ENCODE assay signal across 8 mouse cellular contexts in the genomic region with DNA sequence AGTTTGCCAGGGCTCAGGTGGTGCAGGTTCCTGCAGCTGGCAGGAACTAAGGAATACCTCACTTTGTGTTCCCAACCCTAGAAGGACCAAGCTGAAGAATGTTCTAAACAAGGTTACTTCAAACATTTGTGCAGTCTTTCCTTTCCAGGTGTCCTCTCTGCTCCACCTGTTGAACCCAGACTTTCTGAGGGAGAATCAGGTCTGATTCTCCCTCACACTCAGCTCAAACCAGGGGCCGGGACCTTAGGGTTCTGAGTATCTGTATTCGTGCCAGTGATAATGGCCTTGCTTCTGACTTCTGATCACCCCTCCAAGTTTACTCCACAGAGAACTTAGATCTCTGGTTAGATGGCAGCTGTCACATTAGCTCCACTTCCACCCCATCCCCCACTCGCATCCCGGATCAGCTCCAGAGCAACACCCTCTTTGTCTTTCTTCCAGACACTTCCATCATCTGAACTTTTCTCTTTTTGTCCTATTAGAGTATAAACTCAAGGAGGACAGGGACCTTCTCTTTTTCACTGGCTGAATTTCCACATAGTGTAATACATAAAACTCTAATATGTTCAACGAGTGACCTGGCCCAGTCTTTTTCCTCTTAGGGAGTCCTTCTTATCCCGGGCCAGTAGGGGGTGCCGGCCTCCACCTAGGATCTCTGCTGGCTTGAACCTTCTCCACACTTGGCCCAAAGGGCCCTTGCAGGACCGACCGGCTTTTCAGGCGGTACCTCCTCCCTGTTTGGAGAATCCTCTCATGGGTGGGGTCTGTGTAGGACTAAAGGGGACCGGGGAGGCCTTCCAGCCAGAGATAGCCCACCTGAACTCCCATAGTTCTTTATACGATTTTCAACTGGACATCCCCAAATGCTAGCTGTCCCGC. TPM values are rescaled to one million over a fixed set of nuclear protein-coding genes. Genes with fewer than 3 reads are reported as not detected.
DNase-seq lines count a peak whose midpoint lies in the region; ATAC-seq and TF ChIP-seq lines count a peak whose summit lies in the region.

No protein-coding gene starts in this region.

- H3K27me3 ChIP-seq in heart, postnatal 0 days (ENCODE audit: control insufficient read depth, insufficient read depth, low read length), result peaks cover 10% of the 10 kb centered on the region
- peaks cover 35% of the 10 kb centered on the region for H3K27me3 ChIP-seq in lung, postnatal 0 days (replicated peaks; ENCODE audit: insufficient read depth, low read length)

- no peaks in the 10 kb centered on the region for H3K9me3 ChIP-seq in heart, postnatal 0 days (replicated peaks; ENCODE audit: control insufficient read depth, low read length)
- H3K9me3 ChIP-seq in lung, postnatal 0 days (ENCODE audit: low read length), result no peaks in the 10 kb centered on the region

- peak overlapping the region; percentile 69; the same call in 1 of the 2 replicates for H3K9ac ChIP-seq in heart, postnatal 0 days (replicated peaks; ENCODE audit: low read depth, low read length)
- H3K9ac ChIP-seq in lung, postnatal 0 days (replicated peaks; ENCODE audit: low read depth), result no peak overlapping the region

- peak overlapping the region; percentile 86 for H3K4me2 ChIP-seq in heart, postnatal 0 days (ENCODE audit: low read depth, low read length)
- peak overlapping the region; percentile 90 for H3K4me2 ChIP-seq in lung, postnatal 0 days (replicated peaks; ENCODE audit: low read depth, low read length)

- H3K36me3 ChIP-seq in heart, postnatal 0 days (replicated peaks; ENCODE audit: control insufficient read depth, insufficient read depth, low read length), result no peaks in the 10 kb centered on the region
- H3K36me3 ChIP-seq in lung, postnatal 0 days (ENCODE audit: insufficient read depth, low read length), result no peaks in the 10 kb centered on the region

- peak; percentile 74 for ATAC-seq in heart, postnatal 0 days (ENCODE audit: insufficient read depth, low read depth)
- ATAC-seq in lung, postnatal 0 days, result peak; percentile 79

- peak; percentile 80 for TF ChIP-seq CTCF in brain, embryonic 14.5 days (IDR thresholded peaks at IDR 0.05; ENCODE audit: borderline replicate concordance, extremely low read depth, insufficient read depth, insufficient read length)
- TF ChIP-seq CTCF in heart, postnatal 0 days (IDR thresholded peaks at IDR 0.05; ENCODE audit: low read depth), result peak; percentile 88
- TF ChIP-seq CTCF in lung, postnatal 0 days (IDR thresholded peaks at IDR 0.05), result peak; percentile 90

- peak overlapping the region; percentile 92 for H3K27ac ChIP-seq in heart, postnatal 0 days (ENCODE audit: low read depth)
- no peak overlapping the region for H3K27ac ChIP-seq in lung, postnatal 0 days (ENCODE audit: low read length)

- WGBS in heart, postnatal 0 days, result 22% methylated on average over 13 of the region's 13 CpGs
- WGBS in lung, postnatal 0 days, result 24% methylated on average over 13 of the region's 13 CpGs

- no peak for TF ChIP-seq POLR2A in brain, embryonic 14.5 days (IDR thresholded peaks at IDR 0.05; ENCODE audit: borderline replicate concordance, extremely low read depth, insufficient read depth, insufficient read length, poor library complexity, severe bottlenecking)

- peak overlapping the region; percentile 72 for H3K4me3 ChIP-seq in heart, postnatal 0 days (ENCODE audit: low read depth, low read length)
- peak overlapping the region; percentile 52 for H3K4me3 ChIP-seq in lung, postnatal 0 days (ENCODE audit: low read depth, low read length)

- DNase-seq in ES-CJ7 (ENCODE audit: low read depth, low spot score), result peak; percentile 83
- DNase-seq in brain, embryonic 14.5 days (ENCODE audit: low read depth), result peak; percentile 86
- peak; percentile 46 for DNase-seq in fibroblast of lung, adult 2 months (ENCODE audit: low read depth)
- DNase-seq in heart, postnatal 0 days (ENCODE audit: low spot score), result peak; percentile 95
- DNase-seq in kidney, postnatal 14 days, result peak; percentile 87
- DNase-seq in lung, postnatal 0 days (ENCODE audit: low spot score), result peak; percentile 93
- peak; percentile 73 for DNase-seq in ovary, adult 18-20 months (ENCODE audit: low spot score)
- peak; percentile 80 for DNase-seq in thymus, postnatal 4 days

- TF ChIP-seq EP300 in heart, postnatal 0 days (IDR thresholded peaks at IDR 0.05; ENCODE audit: low read depth), result 0 out of 2 replicates have a peak, but pooled peaks have one; percentile 31
- no peak for TF ChIP-seq EP300 in lung, postnatal 0 days (IDR thresholded peaks at IDR 0.05)

- peaks cover 7% of the 10 kb centered on the region; the same call in 1 of the 2 replicates for H3K4me1 ChIP-seq in heart, postnatal 0 days (ENCODE audit: control insufficient read depth, insufficient read depth)
- peaks cover 19% of the 10 kb centered on the region for H3K4me1 ChIP-seq in lung, postnatal 0 days (ENCODE audit: insufficient read depth, low read depth, low read length)

RNA-seq across cellular contexts. Expression of gene Rtn4rl1, which starts 1.0 kb away (rescaled TPM):
- polyA plus RNA-seq in brain, embryonic 14.5 days (2012; rRNA removed), result 6.6 and 12.1 TPM in 2 replicates
- total RNA-seq in heart, postnatal 0 days (2014; rRNA removed; ENCODE audit: low replicate concordance), result 6.0 and 19.7 TPM in 2 replicates
- 12.2 and 12.8 TPM in 2 replicates for polyA plus RNA-seq in heart, postnatal 0 days (2015; fragmentation: Nextera tagmentation; extraction: Ambion mirVana)
- polyA plus RNA-seq in lung, postnatal 0 days (2015; fragmentation: Nextera tagmentation; extraction: Ambion mirVana), result 3.6 and 4.3 TPM in 2 replicates

RNA-seq across cellular contexts. Expression of gene Dph1, which starts 1.5 kb away (rescaled TPM):
- polyA plus RNA-seq in brain, embryonic 14.5 days (2012; rRNA removed), result 19.3 and 23.9 TPM in 2 replicates
- 34.4 and 72.1 TPM in 2 replicates for total RNA-seq in heart, postnatal 0 days (2014; rRNA removed; ENCODE audit: low replicate concordance)
- polyA plus RNA-seq in heart, postnatal 0 days (2015; fragmentation: Nextera tagmentation; extraction: Ambion mirVana), result 19.3 and 20.2 TPM in 2 replicates
- polyA plus RNA-seq in lung, postnatal 0 days (2015; fragmentation: Nextera tagmentation; extraction: Ambion mirVana), result 11.3 and 14.8 TPM in 2 replicates

RNA-seq across cellular contexts. Expression of gene Ovca2, which starts 13.9 kb away (rescaled TPM):
- polyA plus RNA-seq in brain, embryonic 14.5 days (2012; rRNA removed), result 20.0 and 23.8 TPM in 2 replicates
- 8.9 and 35.2 TPM in 2 replicates for total RNA-seq in heart, postnatal 0 days (2014; rRNA removed; ENCODE audit: low replicate concordance)
- 12.9 and 13.4 TPM in 2 replicates for polyA plus RNA-seq in heart, postnatal 0 days (2015; fragmentation: Nextera tagmentation; extraction: Ambion mirVana)
- polyA plus RNA-seq in lung, postnatal 0 days (2015; fragmentation: Nextera tagmentation; extraction: Ambion mirVana), result 19.7 and 22.0 TPM in 2 replicates

RNA-seq across cellular contexts. Expression of gene Hic1, which starts 23.3 kb away (rescaled TPM):
- polyA plus RNA-seq in brain, embryonic 14.5 days (2012; rRNA removed), result 8.3 and 11.7 TPM in 2 replicates
- total RNA-seq in heart, postnatal 0 days (2014; rRNA removed; ENCODE audit: low replicate concordance), result 17.8 and 19.5 TPM in 2 replicates
- 4.8 and 6.1 TPM in 2 replicates for polyA plus RNA-seq in heart, postnatal 0 days (2015; fragmentation: Nextera tagmentation; extraction: Ambion mirVana)
- 9.9 and 13.4 TPM in 2 replicates for polyA plus RNA-seq in lung, postnatal 0 days (2015; fragmentation: Nextera tagmentation; extraction: Ambion mirVana)
